Mouse (Mus musculus): Measurements from ENCODE around the gene Gdf15. TPM values are rescaled to one million over a fixed set of nuclear protein-coding genes. Genes with fewer than 3 reads are reported as not detected.

The Gdf15 gene
- polyA plus RNA-seq, 1 experiment from 2014 or later, result 1.4 TPM

- Histone ChIP-seq H3K27me3 (replicated peaks) (no peaks in the 10 kb centered on the region), H3K27ac (no peak overlapping the region), H3K4me1 (peaks cover 27% of the 10 kb centered on the region), H3K36me3 (no peaks in the 10 kb centered on the region), H3K4me3 (replicated peaks) (no peak overlapping the region), H3K9me3 (no peaks in the 10 kb centered on the region), H3K4me2 (no peak overlapping the region), H3K9ac (no peak overlapping the region)
- 61% methylated on average over 3 of the region's 3 CpGs for WGBS
- no peak for ATAC-seq (ENCODE audit: insufficient read depth, low FRiP score, low read depth)
Measured at GRCm38 (mm10) chr8:70643019-70643418, 10.8 kb upstream of the Gdf15 start.

- Histone ChIP-seq H3K4me1 (peaks cover 16% of the 10 kb centered on the region), H3K9me3 (no peaks in the 10 kb centered on the region), H3K4me3 (replicated peaks) (no peak overlapping the region), H3K36me3 (no peaks in the 10 kb centered on the region), H3K4me2 (no peak overlapping the region), H3K27me3 (replicated peaks) (no peaks in the 10 kb centered on the region), H3K27ac (no peak overlapping the region; the same call in 1 of the 2 replicates), H3K9ac (no peak overlapping the region)
- WGBS, result 65% methylated on average over 9 of the region's 9 CpGs
- no peak for ATAC-seq (ENCODE audit: insufficient read depth, low FRiP score, low read depth)
Measured at GRCm38 (mm10) chr8:70638752-70639151, 6.5 kb upstream of the Gdf15 start.

GRCm38 (mm10) chr8:70636838-70637237, 4.6 kb upstream of the Gdf15 start:
- Histone ChIP-seq H3K36me3 (no peaks in the 10 kb centered on the region), H3K4me1 (peaks cover 22% of the 10 kb centered on the region), H3K4me3 (replicated peaks) (no peak overlapping the region), H3K27me3 (replicated peaks) (no peaks in the 10 kb centered on the region), H3K4me2 (no peak overlapping the region), H3K9me3 (no peaks in the 10 kb centered on the region), H3K9ac (no peak overlapping the region), H3K27ac (no peak overlapping the region)
- peak; percentile 30; the same call in 1 of the 2 replicates for ATAC-seq (ENCODE audit: insufficient read depth, low FRiP score, low read depth)
- 56% methylated on average over 8 of the region's 8 CpGs for WGBS

- no peak overlapping the region for H3K4me2 ChIP-seq
- H3K36me3 ChIP-seq, result no peaks in the 10 kb centered on the region
- 0 out of 2 replicates have a peak overlapping the region, but pooled peaks have one; percentile 4 for H3K27ac ChIP-seq
- no peak overlapping the region for H3K4me3 ChIP-seq (replicated peaks)
- 73% methylated on average over 6 of the region's 6 CpGs for WGBS
- H3K9ac ChIP-seq, result no peak overlapping the region
- no peaks in the 10 kb centered on the region for H3K27me3 ChIP-seq (replicated peaks)
- no peak for ATAC-seq (ENCODE audit: insufficient read depth, low FRiP score, low read depth)
- peaks cover 30% of the 10 kb centered on the region for H3K4me1 ChIP-seq
- H3K9me3 ChIP-seq, result no peaks in the 10 kb centered on the region
Measured at GRCm38 (mm10) chr8:70635527-70635926, 3.3 kb upstream of the Gdf15 start.

- ATAC-seq (ENCODE audit: insufficient read depth, low FRiP score, low read depth), result no peak
- Histone ChIP-seq H3K4me1 (peaks cover 40% of the 10 kb centered on the region), H3K4me3 (replicated peaks) (no peak overlapping the region), H3K9ac (no peak overlapping the region), H3K9me3 (no peaks in the 10 kb centered on the region), H3K4me2 (no peak overlapping the region), H3K27ac (no peak overlapping the region), H3K27me3 (replicated peaks) (no peaks in the 10 kb centered on the region), H3K36me3 (no peaks in the 10 kb centered on the region)
- 50% methylated on average over 6 of the region's 6 CpGs for WGBS
Measured at GRCm38 (mm10) chr8:70634066-70634465, 1.8 kb upstream of the Gdf15 start.

- Histone ChIP-seq H3K9me3 (no peaks in the 10 kb centered on the region), H3K4me3 (replicated peaks) (peak overlapping the region; percentile 9; the same call in 1 of the 2 replicates), H3K36me3 (no peaks in the 10 kb centered on the region), H3K4me1 (peaks cover 30% of the 10 kb centered on the region), H3K27me3 (replicated peaks) (no peaks in the 10 kb centered on the region), H3K27ac (no peak overlapping the region), H3K9ac (no peak overlapping the region), H3K4me2 (peak overlapping the region; percentile 84)
- 13% methylated on average over 23 of the region's 24 CpGs for WGBS
- no peak for ATAC-seq (ENCODE audit: insufficient read depth, low FRiP score, low read depth)
Measured at GRCm38 (mm10) chr8:70631436-70631835, 820 bp downstream of the Gdf15 start.

GRCm38 (mm10) chr8:70630532-70631381, 1.5 kb downstream of the Gdf15 start:
- Histone ChIP-seq H3K27me3 (replicated peaks) (no peaks in the 10 kb centered on the region), H3K27ac (peak overlapping the region; percentile 49), H3K36me3 (no peaks in the 10 kb centered on the region), H3K4me1 (peaks cover 30% of the 10 kb centered on the region), H3K9me3 (no peaks in the 10 kb centered on the region), H3K9ac (no peak overlapping the region), H3K4me2 (peak overlapping the region; percentile 84), H3K4me3 (replicated peaks) (peak overlapping the region; percentile 50; the same call in 1 of the 2 replicates)
- 12% methylated on average over 22 of the region's 22 CpGs for WGBS
- ATAC-seq (ENCODE audit: insufficient read depth, low FRiP score, low read depth), result peak; percentile 45; the same call in 1 of the 2 replicates

- no peaks in the 10 kb centered on the region for H3K36me3 ChIP-seq
- peak overlapping the region; percentile 20; the same call in 1 of the 2 replicates for H3K9ac ChIP-seq
- peak overlapping the region; percentile 84 for H3K4me2 ChIP-seq
- 1% methylated on average over 60 of the region's 60 CpGs for WGBS
- H3K4me3 ChIP-seq (replicated peaks), result peak overlapping the region; percentile 50
- H3K27ac ChIP-seq, result peak overlapping the region; percentile 49
- no peaks in the 10 kb centered on the region for H3K27me3 ChIP-seq (replicated peaks)
- ATAC-seq (ENCODE audit: insufficient read depth, low FRiP score, low read depth), result peak; percentile 80
- no peaks in the 10 kb centered on the region for H3K9me3 ChIP-seq
- H3K4me1 ChIP-seq, result peaks cover 30% of the 10 kb centered on the region
Measured at GRCm38 (mm10) chr8:70629574-70630531, 2.4 kb downstream of the Gdf15 start.

- ATAC-seq (ENCODE audit: insufficient read depth, low FRiP score, low read depth), result no peak
- no peak overlapping the region for H3K27ac ChIP-seq
- H3K4me3 ChIP-seq (replicated peaks), result peak overlapping the region; percentile 50
- WGBS, result 52% methylated on average over 7 of the region's 7 CpGs
- peak overlapping the region; percentile 3; the same call in 1 of the 2 replicates for H3K9ac ChIP-seq
- no peaks in the 10 kb centered on the region for H3K36me3 ChIP-seq
- peak overlapping the region; percentile 84 for H3K4me2 ChIP-seq
- H3K9me3 ChIP-seq, result no peaks in the 10 kb centered on the region
- no peaks in the 10 kb centered on the region for H3K27me3 ChIP-seq (replicated peaks)
- H3K4me1 ChIP-seq, result peaks cover 26% of the 10 kb centered on the region
Measured at GRCm38 (mm10) chr8:70628986-70629490, 3.2 kb downstream of the Gdf15 start.

- 83% methylated on average over 5 of the region's 5 CpGs for WGBS
- Histone ChIP-seq H3K36me3 (no peaks in the 10 kb centered on the region), H3K9ac (no peak overlapping the region), H3K9me3 (no peaks in the 10 kb centered on the region), H3K4me1 (peaks cover 20% of the 10 kb centered on the region), H3K27ac (no peak overlapping the region), H3K27me3 (replicated peaks) (no peaks in the 10 kb centered on the region), H3K4me2 (no peak overlapping the region), H3K4me3 (replicated peaks) (no peak overlapping the region)
- ATAC-seq (ENCODE audit: insufficient read depth, low FRiP score, low read depth), result no peak
Measured at GRCm38 (mm10) chr8:70627041-70627440, 5.2 kb downstream of the Gdf15 start.

GRCm38 (mm10) chr8:70625104-70625503, 7.2 kb downstream of the Gdf15 start:
- Histone ChIP-seq H3K9me3 (no peaks in the 10 kb centered on the region), H3K4me2 (no peak overlapping the region), H3K36me3 (no peaks in the 10 kb centered on the region), H3K27ac (no peak overlapping the region), H3K4me3 (replicated peaks) (no peak overlapping the region), H3K9ac (no peak overlapping the region), H3K4me1 (peaks cover 6% of the 10 kb centered on the region), H3K27me3 (replicated peaks) (no peaks in the 10 kb centered on the region)
- WGBS, result 18% methylated on average over 5 of the region's 5 CpGs
- no peak for ATAC-seq (ENCODE audit: insufficient read depth, low FRiP score, low read depth)
